Mouse (Mus musculus) ovary, postnatal 10 days (tissue): ENCODE measurements at regions not wholly inside any gene's neighbourhood (a gene's known extent, or its start where the extent isn't known, plus 50 kb on each side); places are given as distances from the start of the nearest gene placed in this dataset.

ENCODE experiments used
- DNase-seq: peaks from one replicate; pipeline ENCODE4 v3.0.0; 2022; ENCODE audit warnings: low spot score

DNA sequence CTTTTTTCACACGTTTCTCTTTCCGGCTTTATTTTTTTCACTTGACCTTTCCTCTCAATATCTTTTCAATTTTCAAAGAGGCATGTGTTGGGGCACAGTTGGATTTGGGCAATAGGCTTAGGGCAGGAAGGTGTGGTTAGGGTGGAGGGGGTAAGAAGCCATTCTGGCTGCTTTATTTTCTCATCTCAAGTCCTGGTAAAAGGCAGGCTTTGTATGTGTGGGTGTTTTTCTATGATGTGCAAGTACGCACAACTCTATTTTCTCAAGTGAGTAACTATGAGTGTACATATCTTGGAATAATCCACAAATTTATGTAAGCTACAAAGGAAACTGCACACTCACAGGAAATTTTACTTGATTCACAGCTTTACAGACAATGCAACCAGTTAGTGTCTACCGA lies 121.5 kb upstream of the Ifne start:
- DNase-seq = no peak

DNA sequence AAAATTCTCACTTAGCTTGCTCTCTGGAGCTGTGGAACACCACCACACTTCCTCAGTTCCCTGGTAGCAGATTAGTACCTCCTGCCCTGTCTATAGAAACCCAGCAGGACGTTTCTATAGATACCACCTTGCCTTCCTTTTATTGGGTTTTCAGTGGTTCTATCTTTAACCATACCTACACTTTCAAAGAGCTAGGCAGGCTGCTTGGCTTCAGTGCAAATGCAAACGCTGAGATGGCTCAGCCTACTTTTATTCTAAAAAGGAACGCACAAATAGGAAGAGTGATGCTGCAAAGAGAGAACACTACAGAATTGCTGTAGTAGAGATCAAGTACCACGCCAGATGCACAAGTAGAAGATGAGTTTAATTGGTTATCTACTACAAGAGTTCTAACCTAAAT lies 120.9 kb upstream of the Ifne start:
- DNase-seq = no peak

- DNase-seq = no peak
Measured at GRCm38 (mm10) chr4:89000200-89000599, 120.2 kb upstream of the Ifne start.

- no peak for DNase-seq
Measured at GRCm38 (mm10) chr4:88998286-88998685, 118.3 kb upstream of the Ifne start.

DNA sequence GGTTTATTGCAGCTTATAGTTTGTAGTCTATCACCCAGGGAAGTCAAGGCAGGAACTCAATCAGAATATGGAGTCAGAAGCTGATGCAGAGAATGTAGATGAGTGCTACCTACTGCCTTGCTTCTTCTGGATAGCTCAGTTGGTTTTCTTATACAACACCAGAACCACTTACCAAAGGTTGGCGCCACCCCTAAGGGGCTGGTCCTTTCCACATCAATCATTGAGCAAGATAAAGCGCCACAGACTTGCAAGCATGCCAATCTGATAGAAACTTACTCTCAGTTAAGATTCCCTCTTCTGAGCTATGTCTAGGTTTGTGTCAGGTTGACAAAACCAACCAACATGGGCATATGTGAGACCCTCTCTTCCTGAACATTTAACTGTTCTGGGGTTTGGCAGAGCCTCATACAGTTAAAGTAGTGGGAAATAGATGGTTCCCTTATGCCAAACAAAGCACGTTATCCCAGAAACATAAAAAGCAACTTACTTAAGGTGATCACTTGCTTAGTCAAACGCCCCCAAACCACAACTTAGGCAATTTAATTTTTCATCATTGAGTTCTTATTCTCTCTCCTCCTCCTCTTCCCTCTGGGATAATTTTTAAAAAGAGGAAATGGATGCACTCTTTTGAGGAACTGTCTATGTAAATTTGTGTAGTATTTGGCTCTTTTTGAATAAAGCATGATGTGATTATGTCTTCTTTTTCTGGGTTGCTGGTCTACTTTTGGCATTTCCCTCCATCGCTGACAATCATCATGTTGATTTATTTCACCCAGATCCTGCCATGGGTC lies 115.3 kb upstream of the Ifne start:
- DNase-seq = no peak

- no peak for DNase-seq
Measured at GRCm38 (mm10) chr4:88994486-88994885, 114.5 kb upstream of the Ifne start.

DNA sequence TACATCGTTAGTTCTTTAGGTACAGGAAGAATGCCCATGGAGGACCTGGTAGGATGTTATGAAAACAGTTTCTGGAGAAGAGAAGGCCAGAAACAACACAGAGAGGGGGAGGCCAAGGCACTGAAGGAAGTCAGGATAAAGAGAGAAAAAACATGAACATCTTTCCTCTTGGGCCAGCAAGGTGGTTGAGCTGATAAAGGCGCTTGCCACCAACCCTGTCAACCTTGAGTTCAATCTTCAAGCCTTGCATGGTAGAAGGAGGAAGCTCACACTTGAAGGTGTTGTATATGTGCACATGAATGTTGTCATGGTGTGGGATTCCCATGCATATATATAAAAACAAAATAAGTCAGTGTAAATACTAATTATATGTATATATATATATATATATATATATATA lies 112.5 kb upstream of the Ifne start:
- DNase-seq = no peak

DNA sequence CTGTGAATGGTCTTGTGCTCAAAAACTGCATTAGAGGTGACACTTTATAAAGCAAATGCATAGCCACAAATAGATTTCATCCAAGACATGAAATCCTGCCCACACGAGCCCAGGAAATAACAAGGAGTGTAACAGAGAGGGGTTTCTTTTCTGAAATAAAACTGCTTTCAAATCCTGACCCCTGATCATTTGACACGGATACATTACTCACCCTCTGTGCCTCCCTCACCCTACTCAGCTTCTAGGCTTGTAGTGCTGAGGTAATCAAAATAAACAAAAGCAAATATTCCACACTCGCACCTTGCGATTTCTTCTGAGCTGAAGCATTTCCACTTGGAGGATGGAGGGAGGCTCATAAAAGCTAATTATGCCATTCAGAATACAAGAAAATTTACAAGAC lies 108.4 kb upstream of the Ifne start:
- no peak for DNase-seq

- no peak for DNase-seq
Measured at GRCm38 (mm10) chr4:88987103-88987502, 107.1 kb upstream of the Ifne start.

DNA sequence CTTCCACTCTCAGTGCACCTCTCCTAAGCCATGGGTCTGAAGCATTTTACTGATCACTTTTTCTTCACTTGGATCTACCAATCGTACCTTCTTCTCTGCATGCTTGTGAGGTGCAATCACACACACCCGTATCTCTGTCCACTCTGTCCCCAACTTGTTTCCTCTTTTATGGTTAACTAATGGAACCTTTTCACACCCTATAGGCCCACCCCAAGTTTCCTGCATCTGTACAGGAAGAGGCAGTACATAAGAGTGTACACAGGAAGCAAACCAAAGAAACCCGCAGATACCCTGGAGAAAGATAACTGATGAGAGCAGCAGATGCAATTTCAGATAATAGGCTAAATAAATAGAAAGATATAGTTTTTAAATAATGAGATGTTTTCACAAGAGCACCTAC lies 102.5 kb upstream of the Ifne start:
- no peak for DNase-seq

DNA sequence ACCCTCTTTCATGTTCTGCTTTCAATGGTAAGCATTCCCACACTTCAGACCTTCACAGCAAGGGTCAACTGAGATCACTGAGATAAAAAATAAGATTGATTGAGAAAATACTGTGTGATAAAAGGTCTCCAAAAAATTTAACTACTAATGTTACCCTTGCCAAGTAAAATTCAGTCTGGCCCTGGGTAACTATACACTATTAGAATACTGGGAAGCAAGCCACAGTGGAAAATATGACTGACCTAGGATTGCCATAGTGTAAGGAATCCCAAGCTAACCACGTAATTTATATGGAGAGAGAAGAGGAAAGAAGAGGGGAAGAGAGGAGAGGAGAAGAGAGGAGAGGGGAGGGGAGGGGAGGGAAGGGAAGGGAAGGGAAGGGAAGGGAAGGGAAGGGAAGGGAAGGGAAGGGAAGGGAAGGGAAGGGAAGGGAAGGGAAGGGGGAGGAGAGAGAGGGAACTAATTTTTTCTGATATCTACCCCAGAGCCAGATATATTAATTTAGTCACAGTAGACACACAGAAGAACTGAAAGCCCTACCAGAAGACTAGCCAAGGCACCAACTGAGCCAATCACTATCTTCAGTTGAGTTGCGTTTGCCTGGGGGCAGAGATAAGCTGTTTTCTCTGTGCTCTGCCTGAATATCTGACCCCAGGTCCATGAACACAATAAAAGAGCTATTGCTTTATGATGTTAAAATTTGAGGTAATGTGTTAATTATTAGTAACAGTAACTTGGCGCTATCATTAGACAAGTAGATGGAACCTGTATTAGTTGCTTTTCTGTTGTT lies 97.3 kb upstream of the Ifne start:
- no peak for DNase-seq

GRCm38 (mm10) chr4:88974535-88974934 lies 94.5 kb upstream of the Ifne start:
- no peak for DNase-seq

GRCm38 (mm10) chr4:88969134-88969841 lies 89.3 kb upstream of the Ifne start:
- no peak for DNase-seq

DNA sequence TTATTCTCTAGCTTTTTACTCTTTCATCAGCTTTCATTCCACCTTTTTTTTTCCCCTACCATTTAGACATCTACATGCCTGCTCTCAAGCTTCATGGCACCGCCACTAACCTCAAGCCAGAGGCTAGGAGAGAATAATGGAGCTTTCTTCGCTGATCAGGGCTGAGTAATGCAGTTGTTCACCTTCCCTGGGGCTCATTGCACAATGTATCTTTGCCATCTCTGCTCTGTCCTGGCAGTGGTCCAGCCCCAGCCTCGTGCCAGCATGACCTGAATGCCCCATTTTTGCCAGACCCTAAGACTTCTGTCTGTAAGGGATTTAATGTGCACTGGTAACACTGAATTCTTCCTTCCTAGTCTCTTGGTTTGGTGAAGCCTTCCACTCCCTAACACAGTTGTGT lies 79.6 kb upstream of the Ifne start:
- DNase-seq = no peak

- DNase-seq = no peak
Measured at GRCm38 (mm10) chr4:88956605-88957004, 76.6 kb upstream of the Ifne start.

- DNase-seq = no peak
Measured at GRCm38 (mm10) chr4:88956151-88956550, 76.2 kb upstream of the Ifne start.

DNA sequence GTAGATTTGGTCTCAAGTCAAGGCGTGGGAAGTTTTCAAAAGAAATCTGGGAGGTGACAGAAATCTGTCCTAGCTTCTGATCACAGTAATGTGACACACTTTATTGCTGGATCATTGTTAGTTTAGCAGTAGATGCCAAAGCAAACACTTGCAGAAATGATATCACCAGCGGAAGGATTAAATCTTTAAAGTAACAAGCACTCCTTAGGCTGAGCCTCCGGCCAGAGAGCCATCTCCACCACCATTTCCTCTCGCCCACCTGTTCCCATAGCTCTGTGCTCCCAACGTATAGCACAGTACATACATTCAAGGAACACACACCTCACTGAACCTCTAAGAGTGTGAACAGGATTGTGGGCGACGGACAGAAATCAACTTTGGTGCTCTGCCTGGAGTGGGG lies 75.6 kb upstream of the Ifne start:
- DNase-seq = no peak

GRCm38 (mm10) chr4:88954045-88954444 lies 74.0 kb upstream of the Ifne start:
- no peak for DNase-seq

- no peak for DNase-seq
Measured at GRCm38 (mm10) chr4:88951034-88951336, 71.0 kb upstream of the Ifne start.

GRCm38 (mm10) chr4:88950181-88951033 lies 70.4 kb upstream of the Ifne start:
- no peak for DNase-seq

- DNase-seq = no peak
Measured at GRCm38 (mm10) chr4:88948027-88948859, 68.2 kb upstream of the Ifne start.
